Mouse (Mus musculus) hindbrain, embryonic 14.5 days (tissue): ENCODE results near the gene Oser1. TPM values are rescaled to one million over a fixed set of nuclear protein-coding genes. Genes with fewer than 3 reads are reported as not detected.

ENCODE experiments used
- ATAC-seq: fragments of 200-750 bp; cut with Nextera tagmentation; 2 replicates; pipeline ENCODE4 v1.8.0; 2017; ENCODE audit warnings: moderate number of reproducible peaks, mild to moderate bottlenecking, moderate TSS enrichment, moderate library complexity; ENCODE audit not compliant: low FRiP score
- DNase-seq: peaks from one replicate; pipeline ENCODE4 v3.0.0-alpha.2; 2015; ENCODE audit warnings: low spot score
- H3K27ac ChIP-seq: fragments of 300-500 bp; sonication (generic); 2 replicates; pipeline ENCODE4 v1.5.1; 2014; ENCODE audit warnings: mild to moderate bottlenecking, moderate library complexity
- H3K27me3 ChIP-seq: fragments of 300-500 bp; sonication (generic); 2 replicates; pipeline ENCODE4 v1.6.1; 2014; ENCODE audit warnings: mild to moderate bottlenecking, low read length, mixed read lengths; ENCODE audit not compliant: control insufficient read depth, insufficient read depth
- H3K36me3 ChIP-seq: fragments of 300-500 bp; sonication (generic); replicated peaks from 2 replicates; pipeline ENCODE4 v1.6.1; 2014; ENCODE audit not compliant: control insufficient read depth, insufficient read depth
- H3K4me1 ChIP-seq: fragments of 300-500 bp; sonication (generic); replicated peaks from 2 replicates; pipeline ENCODE4 v1.6.1; 2014; ENCODE audit warnings: antibody characterized with exemption, low read length, mixed read lengths; ENCODE audit not compliant: control insufficient read depth, insufficient read depth
- H3K4me2 ChIP-seq: fragments of 300-500 bp; sonication (generic); replicated peaks from 2 replicates; pipeline ENCODE4 v1.6.1; 2014; ENCODE audit warnings: mild to moderate bottlenecking, moderate library complexity
- H3K4me3 ChIP-seq: fragments of 300-500 bp; sonication (generic); replicated peaks from 2 replicates; pipeline ENCODE4 v1.5.1; 2014; ENCODE audit warnings: mild to moderate bottlenecking, low read length
- H3K9ac ChIP-seq: fragments of 300-500 bp; sonication (generic); 2 replicates; pipeline ENCODE4 v1.6.1; 2014
- H3K9me3 ChIP-seq: fragments of 300-500 bp; sonication (generic); 2 replicates; pipeline ENCODE4 v1.6.1; 2016; ENCODE audit warnings: low read length; ENCODE audit not compliant: control insufficient read depth
- WGBS: fragments of 180-500 bp; shearing (Covaris S2); extraction: QIAGEN DNeasy Blood & Tissue Kit; methylation state at CpG from one replicate; pipeline ENCODE4 v1.1.7; 2014; 5-methylcytosine and 5-hydroxymethylcytosine counted together
- polyA plus RNA-seq: library from polyadenylated mRNA; unstranded; fragments of >200 nt; fragmentation: Nextera tagmentation; extraction: Ambion mirVana; gene quantifications from 2 replicates; pipeline ENCODE4 v1.2.1, GENCODE M21; 2014

Oser1 gene
- polyA plus RNA-seq, 1 experiment from 2014 or later = 74.8 TPM

DNA sequence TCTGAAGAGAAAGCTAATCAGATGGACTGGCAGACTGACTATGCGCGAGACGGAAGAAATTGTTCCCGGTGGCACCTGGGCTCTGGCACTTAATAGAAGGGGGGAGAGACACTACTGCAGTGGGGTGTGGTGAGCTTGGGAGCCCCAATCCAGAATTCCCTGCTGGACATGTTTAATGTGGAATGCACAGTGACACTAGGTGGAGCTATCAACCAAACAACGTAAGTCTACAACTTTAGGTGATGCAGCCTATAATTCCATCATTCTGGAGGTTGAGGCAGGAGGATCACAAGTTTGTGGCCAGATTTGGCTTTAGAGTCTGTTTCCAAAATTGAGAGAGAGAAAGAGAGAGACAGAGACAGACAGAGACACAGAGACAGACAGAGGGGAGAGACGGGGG, 28.2 kb upstream of the Oser1 start:
- ATAC-seq = no peak
- Histone ChIP-seq H3K9ac (no peak overlapping the region), H3K4me3 (no peak overlapping the region), H3K36me3 (peaks cover 74% of the 10 kb centered on the region), H3K4me2 (no peak overlapping the region), H3K27me3 (no peaks in the 10 kb centered on the region), H3K27ac (no peak overlapping the region), H3K4me1 (no peaks in the 10 kb centered on the region), H3K9me3 (no peaks in the 10 kb centered on the region)
- DNase-seq = no peak
- WGBS = 88% methylated on average over 6 of the region's 6 CpGs

- DNase-seq (no peak), ATAC-seq (peak; percentile 37; the same call in 1 of the 2 replicates)
- peaks cover 92% of the 10 kb centered on the region for H3K36me3 ChIP-seq
Measured at GRCm38 (mm10) chr2:163450668-163451295, 26.3 kb upstream of the Oser1 start.

GRCm38 (mm10) chr2:163449276-163449675, 24.8 kb upstream of the Oser1 start:
- H3K36me3 ChIP-seq = peaks cover 78% of the 10 kb centered on the region
- ATAC-seq (no peak), DNase-seq (no peak)
- H3K27me3 ChIP-seq = no peaks in the 10 kb centered on the region
- H3K4me2 ChIP-seq = no peak overlapping the region
- H3K4me1 ChIP-seq = no peaks in the 10 kb centered on the region
- WGBS = 68% methylated on average over 3 of the region's 3 CpGs
- H3K9ac ChIP-seq = no peak overlapping the region
- H3K4me3 ChIP-seq = no peak overlapping the region
- no peaks in the 10 kb centered on the region for H3K9me3 ChIP-seq
- H3K27ac ChIP-seq = no peak overlapping the region

More at GRCm38 (mm10) chr2:163450668-163451295, 26.3 kb upstream of the Oser1 start:
- H3K4me3 ChIP-seq = no peak overlapping the region
- no peak overlapping the region for H3K4me2 ChIP-seq
- no peaks in the 10 kb centered on the region for H3K9me3 ChIP-seq
- H3K4me1 ChIP-seq = no peaks in the 10 kb centered on the region
- no peak overlapping the region for H3K9ac ChIP-seq
- no peak overlapping the region for H3K27ac ChIP-seq
- no peaks in the 10 kb centered on the region for H3K27me3 ChIP-seq
- 74% methylated on average over 6 of the region's 6 CpGs for WGBS

DNA sequence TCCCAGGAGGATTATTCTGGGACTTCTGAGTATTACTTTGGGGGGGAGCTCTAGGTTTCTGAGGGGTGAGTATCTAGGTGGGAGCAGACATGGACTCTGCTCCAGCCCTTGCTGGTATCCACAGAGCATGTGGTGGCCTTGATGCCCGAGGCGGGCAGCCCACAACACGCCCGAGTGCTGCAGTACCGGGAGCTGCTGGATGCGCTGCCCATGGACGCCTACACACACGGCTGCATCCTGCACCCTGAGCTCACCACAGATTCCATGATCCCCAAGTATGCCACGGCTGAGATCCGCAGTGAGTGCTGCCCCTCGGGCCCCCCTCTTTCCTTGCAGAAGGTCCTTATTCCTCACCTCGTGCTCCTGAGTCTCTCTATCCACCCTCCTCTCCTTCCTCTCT, 22.9 kb upstream of the Oser1 start:
- no peaks in the 10 kb centered on the region for H3K9me3 ChIP-seq
- H3K4me2 ChIP-seq = no peak overlapping the region
- H3K4me3 ChIP-seq = no peak overlapping the region
- WGBS = 90% methylated on average over 12 of the region's 12 CpGs
- no peaks in the 10 kb centered on the region for H3K4me1 ChIP-seq
- peaks cover 60% of the 10 kb centered on the region for H3K36me3 ChIP-seq
- no peak overlapping the region for H3K27ac ChIP-seq
- H3K27me3 ChIP-seq = no peaks in the 10 kb centered on the region
- H3K9ac ChIP-seq = no peak overlapping the region
- DNase-seq = no peak
- ATAC-seq = no peak

DNA sequence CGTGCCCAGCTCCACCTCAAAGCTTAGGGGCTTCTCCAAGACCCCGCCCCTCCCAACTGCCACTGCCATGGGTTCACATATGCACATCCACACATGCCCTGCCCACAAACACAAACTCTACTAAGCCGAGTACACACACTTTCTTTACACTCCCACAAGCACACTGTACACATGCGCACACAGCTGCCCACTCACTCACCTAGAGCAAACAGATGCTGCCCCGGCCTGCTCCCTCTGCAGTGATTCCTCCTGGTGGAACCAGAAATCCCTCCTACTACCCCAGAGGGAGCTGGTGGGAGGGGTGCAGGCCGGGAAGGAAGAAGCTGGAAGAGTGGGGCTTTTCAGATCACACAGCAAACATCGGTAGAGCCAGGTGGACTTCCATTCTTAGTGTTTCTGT, 19.5 kb upstream of the Oser1 start:
- H3K36me3 ChIP-seq = peaks cover 32% of the 10 kb centered on the region
- no peak overlapping the region for H3K27ac ChIP-seq
- H3K9me3 ChIP-seq = no peaks in the 10 kb centered on the region
- H3K4me3 ChIP-seq = no peak overlapping the region
- 76% methylated on average over 7 of the region's 7 CpGs for WGBS
- no peaks in the 10 kb centered on the region for H3K27me3 ChIP-seq
- H3K4me2 ChIP-seq = no peak overlapping the region
- no peak for DNase-seq
- peaks cover 22% of the 10 kb centered on the region for H3K4me1 ChIP-seq
- H3K9ac ChIP-seq = no peak overlapping the region
- ATAC-seq = no peak

DNA sequence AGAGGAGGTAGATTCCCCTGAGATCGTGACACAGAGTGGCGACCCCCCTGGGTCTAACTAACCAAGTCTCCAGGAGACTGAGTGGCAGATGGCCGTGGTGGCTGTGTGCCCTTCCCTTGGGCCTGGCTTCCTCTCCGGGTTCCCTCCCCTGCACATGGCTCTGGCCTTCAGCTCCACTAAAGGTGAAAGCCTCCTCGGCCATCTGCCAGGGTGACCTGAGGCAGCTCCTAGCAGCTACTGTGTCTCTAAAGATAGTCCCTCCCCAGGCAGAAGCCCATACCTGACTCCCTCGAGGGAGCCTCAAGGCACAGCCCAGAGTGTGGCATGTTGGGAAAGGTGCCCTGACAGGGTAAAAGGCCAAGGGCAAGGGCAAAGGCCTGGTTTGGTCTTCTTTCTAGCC, 19.0 kb upstream of the Oser1 start:
- DNase-seq = no peak
- no peak overlapping the region for H3K27ac ChIP-seq
- ATAC-seq = no peak
- no peaks in the 10 kb centered on the region for H3K27me3 ChIP-seq
- H3K9ac ChIP-seq = no peak overlapping the region
- peaks cover 22% of the 10 kb centered on the region for H3K4me1 ChIP-seq
- no peak overlapping the region for H3K4me3 ChIP-seq
- H3K4me2 ChIP-seq = no peak overlapping the region
- 67% methylated on average over 6 of the region's 6 CpGs for WGBS
- peaks cover 27% of the 10 kb centered on the region for H3K36me3 ChIP-seq
- no peaks in the 10 kb centered on the region for H3K9me3 ChIP-seq

DNA sequence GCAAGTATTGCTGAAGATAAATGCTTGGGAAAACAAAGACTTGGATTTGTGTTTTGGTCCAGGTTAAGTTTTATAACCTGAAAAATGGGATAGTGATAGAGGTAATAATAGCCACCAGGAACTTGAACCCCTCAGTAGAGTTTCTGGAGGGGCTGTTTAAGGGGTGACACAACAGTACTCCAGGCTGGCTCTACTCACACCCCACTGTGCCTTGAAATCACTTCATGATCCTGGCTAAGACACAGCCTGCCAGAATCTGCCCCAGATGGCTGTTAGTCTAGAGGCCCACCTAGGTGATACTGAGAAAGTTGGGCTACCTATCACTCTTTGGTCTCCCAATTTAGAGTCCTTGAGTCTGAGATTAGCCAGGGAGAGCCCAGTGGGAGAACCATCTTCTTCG, 15.0 kb upstream of the Oser1 start:
- H3K4me3 ChIP-seq = peak overlapping the region; percentile 56
- H3K9me3 ChIP-seq = no peaks in the 10 kb centered on the region
- ATAC-seq (no peak), DNase-seq (no peak)
- peaks cover 28% of the 10 kb centered on the region for H3K4me1 ChIP-seq
- H3K9ac ChIP-seq = peak overlapping the region; percentile 71
- WGBS = 74% methylated on average over 1 of the region's 1 CpGs
- peak overlapping the region; percentile 71 for H3K4me2 ChIP-seq
- no peaks in the 10 kb centered on the region for H3K27me3 ChIP-seq
- H3K36me3 ChIP-seq = no peaks in the 10 kb centered on the region; the same call in 1 of the 2 replicates
- no peak overlapping the region for H3K27ac ChIP-seq

- ATAC-seq = peak; percentile 50
- 2% methylated on average over 30 of the region's 30 CpGs for WGBS
- peaks cover 28% of the 10 kb centered on the region for H3K4me1 ChIP-seq
- peak overlapping the region; percentile 71 for H3K9ac ChIP-seq
- peak; percentile 62 for DNase-seq
- H3K4me2 ChIP-seq = peak overlapping the region; percentile 71
- H3K27me3 ChIP-seq = no peaks in the 10 kb centered on the region
- H3K9me3 ChIP-seq = no peaks in the 10 kb centered on the region
- peak overlapping the region; percentile 82 for H3K27ac ChIP-seq
- H3K36me3 ChIP-seq = no peaks in the 10 kb centered on the region; the same call in 1 of the 2 replicates
- H3K4me3 ChIP-seq = peak overlapping the region; percentile 56
Measured at GRCm38 (mm10) chr2:163438619-163439451, 14.3 kb upstream of the Oser1 start.

DNA sequence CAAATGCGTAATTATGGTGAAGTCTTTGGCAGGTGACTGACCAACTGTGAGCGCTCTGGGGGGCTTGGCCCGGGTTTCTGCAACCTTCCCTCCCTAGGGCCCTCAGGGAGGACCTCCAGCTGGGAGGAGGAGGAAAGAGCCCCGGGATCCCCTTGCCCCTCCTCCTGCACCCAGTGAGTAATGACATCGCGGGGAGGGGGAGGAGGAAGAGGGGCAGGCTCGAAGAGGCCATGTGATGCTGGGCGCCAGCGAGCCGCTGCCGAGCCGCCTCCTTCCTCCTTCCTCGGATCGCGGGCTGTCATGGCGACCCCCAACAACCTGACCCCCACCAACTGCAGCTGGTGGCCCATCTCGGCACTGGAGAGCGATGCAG, 13.7 kb upstream of the Oser1 start, which contains the start of gene Gdap1l1:
Gdap1l1 (plus strand) TSS at position 231 of the 373 bp plus-strand sequence.
- Histone ChIP-seq H3K4me1 (peaks cover 28% of the 10 kb centered on the region), H3K9ac (peak within 1 kb of the TSS; percentile 71), H3K4me2 (peak within 1 kb of the TSS; percentile 71), H3K27me3 (no peaks in the 10 kb centered on the region), H3K27ac (peak within 1 kb of the TSS; percentile 82), H3K9me3 (no peaks in the 10 kb centered on the region), H3K4me3 (peak within 1 kb of the TSS; percentile 56), H3K36me3 (no peaks in the 10 kb centered on the region; the same call in 1 of the 2 replicates)
- ATAC-seq (peak; percentile 84), DNase-seq (peak; percentile 73)
- under 1% methylated on average over 17 of the region's 18 CpGs for WGBS
